Mouse (Mus musculus) heart, adult 2 months (tissue): ENCODE results near the gene Rasgrf1. TPM values are rescaled to one million over a fixed set of nuclear protein-coding genes. Genes with fewer than 3 reads are reported as not detected.

ENCODE experiments used
- DNase-seq, 2 experiments: peaks; one replicate each; pipeline ENCODE4 v3.0.0; 2021
- H3K27ac ChIP-seq: fragments of 200-600 bp; 2 replicates; pipeline ENCODE4 v1.8.1; 2022
- H3K27me3 ChIP-seq: fragments of 200-500 bp; 2 replicates; pipeline ENCODE4 v1.6.1; 2012; ENCODE audit warnings: mild to moderate bottlenecking, low read length, inconsistent platforms, mixed read lengths; ENCODE audit not compliant: control insufficient read depth, insufficient read depth
- H3K36me3 ChIP-seq: fragments of 200-500 bp; 2 replicates; pipeline ENCODE4 v1.6.1; 2012; ENCODE audit warnings: low read length, inconsistent platforms; ENCODE audit not compliant: control insufficient read depth, insufficient read depth
- H3K4me1 ChIP-seq: fragments of 200-500 bp; 2 replicates; pipeline ENCODE4 v1.6.1; 2011; ENCODE audit warnings: low read length; ENCODE audit not compliant: control insufficient read depth, insufficient read depth
- H3K4me3 ChIP-seq: fragments of 200-600 bp; 2 replicates; pipeline ENCODE4 v1.8.1; 2022
- H3K79me2 ChIP-seq: fragments of 200-500 bp; replicated peaks from 2 replicates; pipeline ENCODE4 v1.6.1; 2012; ENCODE audit warnings: mild to moderate bottlenecking, inconsistent platforms, low read length, moderate library complexity, mixed read lengths; ENCODE audit not compliant: control insufficient read depth, insufficient read depth
- H3K9ac ChIP-seq: fragments of 200-500 bp; 2 replicates; pipeline ENCODE4 v1.6.1; 2012; ENCODE audit warnings: low read depth, mild to moderate bottlenecking, control low read depth, inconsistent platforms, low read length, mixed read lengths
- CTCF ChIP-seq: fragments of 200-600 bp; IDR thresholded peaks from 2 replicates; pipeline ENCODE4 v1.8.1; 2022; ENCODE audit warnings: antibody characterized with exemption, mild to moderate bottlenecking, moderate library complexity
- EP300 ChIP-seq: fragments of 200-500 bp; IDR thresholded peaks from 2 replicates; pipeline ENCODE4 v1.6.1; 2011; ENCODE audit warnings: low read depth, low read length, control low read depth; ENCODE audit not compliant: insufficient read depth
- POLR2A ChIP-seq: fragments of 200-500 bp; IDR thresholded peaks from 2 replicates; pipeline ENCODE4 v1.6.1; 2011; ENCODE audit warnings: mild to moderate bottlenecking, low read depth, low read length, control low read depth; ENCODE audit not compliant: insufficient read depth
- WGBS: fragments of 180-500 bp; shearing (Covaris S2); methylation state at CpG from one replicate; pipeline ENCODE4 v1.1.7; 2018; 5-methylcytosine and 5-hydroxymethylcytosine counted together
- intact Hi-C: fragments of 180-260 bp; cut with DNase I; formaldehyde crosslinking; loops from one replicate; pipeline ENCODE4 v1.15.1; 2025
- polyA plus RNA-seq: library from polyadenylated mRNA; depleted of rRNA; stranded (reverse); fragments of >200 nt; gene quantifications from 2 replicates; pipeline ENCODE4 v1.2.3, GENCODE M21; 2012
- total RNA-seq, 2 experiments: library from RNA; stranded (reverse); gene quantifications; 2 replicates each; pipeline ENCODE4 v1.2.3; 2021

The Rasgrf1 gene
- total and polyA plus RNA-seq, 3 experiments: not detected

- intact Hi-C loops: no loop called here
- WGBS: 71% methylated on average over 6 of the region's 6 CpGs
Measured at GRCm38 (mm10) chr9:90020866-90021265, 111.2 kb downstream of the Rasgrf1 start.

GRCm38 (mm10) chr9:90021442-90021841 is 111.7 kb downstream of the Rasgrf1 start:
- DNase-seq: no peak
- WGBS: 87% methylated on average over 4 of the region's 4 CpGs
- no peaks in the 10 kb centered on the region for H3K4me1 ChIP-seq
- intact Hi-C loops: no loop called here
- H3K79me2 ChIP-seq: no peaks in the 10 kb centered on the region
- no peak overlapping the region for H3K9ac ChIP-seq
- H3K4me3 ChIP-seq: no peak overlapping the region
- no peaks in the 10 kb centered on the region for H3K36me3 ChIP-seq
- TF ChIP-seq CTCF (no peak), POLR2A (no peak), EP300 (no peak)
- H3K27me3 ChIP-seq: no peaks in the 10 kb centered on the region
- no peak overlapping the region for H3K27ac ChIP-seq

More at GRCm38 (mm10) chr9:90020866-90021265, 111.2 kb downstream of the Rasgrf1 start:
- no peaks in the 10 kb centered on the region; the same call in 1 of the 2 replicates for H3K27me3 ChIP-seq
- TF ChIP-seq POLR2A (no peak), CTCF (no peak), EP300 (no peak)
- H3K36me3 ChIP-seq: no peaks in the 10 kb centered on the region
- no peak overlapping the region for H3K9ac ChIP-seq
- no peaks in the 10 kb centered on the region for H3K4me1 ChIP-seq
- DNase-seq: no peak
- H3K4me3 ChIP-seq: no peak overlapping the region
- no peak overlapping the region for H3K27ac ChIP-seq
- H3K79me2 ChIP-seq: no peaks in the 10 kb centered on the region

DNA sequence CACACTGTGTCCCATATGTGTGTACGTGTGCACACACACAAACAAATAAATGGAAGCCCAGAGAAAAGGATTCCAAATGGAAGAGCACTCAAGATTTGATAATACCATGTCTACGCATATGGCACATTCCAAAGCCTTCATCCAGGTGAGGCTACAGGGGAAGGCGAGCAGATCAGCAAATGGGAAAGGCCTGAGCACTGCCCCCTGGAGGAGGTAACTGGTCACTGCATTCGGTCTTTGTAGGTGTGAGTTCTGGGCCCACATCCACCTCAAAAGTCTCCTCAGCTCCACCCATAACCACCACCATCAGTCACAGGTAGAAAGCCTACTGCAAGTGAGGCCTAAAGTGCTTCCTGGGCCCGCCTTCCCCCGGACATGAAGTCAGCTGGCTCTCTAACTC is 118.0 kb downstream of the Rasgrf1 start:
- no peak for DNase-seq
- Histone ChIP-seq H3K27ac (no peak overlapping the region), H3K9ac (no peak overlapping the region), H3K4me1 (no peaks in the 10 kb centered on the region), H3K4me3 (no peak overlapping the region), H3K36me3 (no peaks in the 10 kb centered on the region), H3K79me2 (no peaks in the 10 kb centered on the region), H3K27me3 (no peaks in the 10 kb centered on the region)
- intact Hi-C loops: no loop called here
- peak; percentile 36 for TF ChIP-seq CTCF
- TF ChIP-seq EP300: no peak
- TF ChIP-seq POLR2A: no peak
- 88% methylated on average over 6 of the region's 6 CpGs for WGBS

GRCm38 (mm10) chr9:90033922-90034321 is 124.2 kb downstream of the Rasgrf1 start:
- Histone ChIP-seq H3K4me3 (no peak overlapping the region), H3K9ac (no peak overlapping the region), H3K27me3 (no peaks in the 10 kb centered on the region), H3K27ac (no peak overlapping the region), H3K36me3 (no peaks in the 10 kb centered on the region), H3K79me2 (no peaks in the 10 kb centered on the region), H3K4me1 (no peaks in the 10 kb centered on the region)
- whole genome bisulfite sequencing: 71% methylated on average over 4 of the region's 4 CpGs
- DNase-seq: peak in 1 of 2 experiments; percentile 65
- intact Hi-C loops: no loop called here
- TF ChIP-seq EP300: 0 out of 2 replicates have a peak, but pooled peaks have one; percentile 39
- no peak for TF ChIP-seq POLR2A

DNA sequence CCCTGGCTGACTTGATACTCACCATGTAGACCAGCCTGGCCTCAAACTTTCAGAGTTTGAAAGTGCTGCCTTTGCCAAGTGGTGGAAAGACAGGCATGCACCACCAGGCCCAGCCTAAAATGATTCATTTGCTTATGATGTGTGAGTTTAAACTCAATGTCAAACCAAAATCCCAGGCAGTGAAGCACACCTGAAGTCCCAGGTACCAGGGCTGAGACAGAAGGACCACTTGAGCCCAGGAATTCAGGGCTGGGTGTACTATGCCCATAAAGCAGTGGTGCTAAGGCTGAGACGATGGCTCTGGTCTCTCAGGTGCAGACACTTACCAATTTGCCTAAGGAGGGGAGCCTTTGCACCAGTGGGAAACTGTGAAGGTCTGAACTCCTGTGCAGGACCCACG is 125.5 kb downstream of the Rasgrf1 start:
- no peak for DNase-seq
- Histone ChIP-seq H3K27me3 (no peaks in the 10 kb centered on the region), H3K36me3 (no peaks in the 10 kb centered on the region), H3K27ac (no peak overlapping the region), H3K79me2 (no peaks in the 10 kb centered on the region), H3K9ac (no peak overlapping the region), H3K4me3 (no peak overlapping the region), H3K4me1 (no peaks in the 10 kb centered on the region)
- TF ChIP-seq EP300 (no peak), CTCF (no peak), POLR2A (no peak)
- intact Hi-C loops: no loop called here
- 82% methylated on average over 2 of the region's 2 CpGs for WGBS

DNA sequence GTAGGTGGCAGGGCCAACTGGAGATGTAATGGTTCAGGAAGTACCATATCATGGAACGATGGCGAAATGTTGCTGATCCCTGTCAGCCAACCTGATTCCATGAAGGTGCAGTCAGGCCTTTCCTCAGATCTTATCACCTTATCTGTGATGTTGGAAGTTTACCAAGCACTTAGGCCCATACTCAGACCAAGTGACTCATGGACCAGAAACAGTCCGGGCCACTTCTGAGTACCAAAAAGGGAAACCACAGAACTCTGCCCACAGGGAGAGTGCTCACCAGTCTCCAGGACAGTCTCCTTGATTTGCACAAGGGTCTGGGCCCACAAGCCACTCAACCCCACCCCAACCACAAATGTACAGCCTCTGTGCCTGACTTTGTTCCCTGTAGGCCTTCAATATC is 126.1 kb downstream of the Rasgrf1 start:
- Histone ChIP-seq H3K4me3 (no peak overlapping the region), H3K79me2 (no peaks in the 10 kb centered on the region), H3K27ac (no peak overlapping the region), H3K36me3 (no peaks in the 10 kb centered on the region), H3K9ac (no peak overlapping the region), H3K4me1 (no peaks in the 10 kb centered on the region), H3K27me3 (no peaks in the 10 kb centered on the region)
- intact Hi-C loops: no loop called here
- no peak for DNase-seq
- TF ChIP-seq POLR2A (no peak), CTCF (no peak), EP300 (no peak)
- WGBS: 78% methylated on average over 3 of the region's 3 CpGs

DNA sequence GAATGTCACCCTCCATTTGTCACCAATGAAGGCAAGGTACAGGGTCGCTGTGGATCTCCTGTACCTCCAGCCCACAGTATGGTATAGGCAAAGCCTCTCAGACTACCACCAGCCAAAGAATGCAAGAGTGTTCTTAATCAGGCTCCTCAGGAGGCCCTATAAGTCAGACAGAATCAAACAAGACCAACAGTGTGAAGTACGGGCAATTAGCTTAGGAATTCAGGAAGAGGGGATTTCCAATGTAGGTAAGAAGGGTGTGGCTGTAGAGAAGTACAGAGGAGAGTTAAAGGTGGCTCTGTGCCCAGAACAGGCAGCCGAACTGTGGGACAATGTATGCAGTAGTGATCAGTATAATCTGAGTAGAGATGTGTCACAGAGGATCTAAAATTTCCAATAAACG is 126.6 kb downstream of the Rasgrf1 start:
- H3K9ac ChIP-seq: no peak overlapping the region
- 69% methylated on average over 4 of the region's 4 CpGs for WGBS
- no peaks in the 10 kb centered on the region for H3K79me2 ChIP-seq
- intact Hi-C loops: no loop called here
- H3K4me3 ChIP-seq: no peak overlapping the region
- no peaks in the 10 kb centered on the region for H3K4me1 ChIP-seq
- no peaks in the 10 kb centered on the region for H3K36me3 ChIP-seq
- DNase-seq: no peak
- H3K27ac ChIP-seq: no peak overlapping the region
- H3K27me3 ChIP-seq: no peaks in the 10 kb centered on the region
- no peak for TF ChIP-seq CTCF
- TF ChIP-seq EP300: no peak
- TF ChIP-seq POLR2A: no peak
